Comparison of ENCODE assay signal across 20 mouse cellular contexts in genomic region chr5:79300001-79300723, GRCm38 (mm10).
A peak's percentile ranks its signal among the peaks of the same experiment; 100 is the strongest.
DNase-seq lines count a peak whose midpoint lies in the region; ATAC-seq lines count a peak whose summit lies in the region.
"Had no signal": no experiment of that assay in that cellular context is flagged by ENCODE, and none has a peak within 500 bp of the region (broad histone marks: within the 10 kb centered on the region; RNA-seq: fewer than 3 reads in every experiment).

No protein-coding gene starts in this region.

- 88% methylated on average over 4 of the region's 4 CpGs for WGBS in forebrain, embryonic 14.5 days
- WGBS in forebrain, embryonic 13.5 days = 86% methylated on average over 4 of the region's 4 CpGs

- H3K36me3 ChIP-seq in forebrain, embryonic 14.5 days (ENCODE audit: control insufficient read depth, insufficient read depth, low read length) = no peaks in the 10 kb centered on the region
- no peaks in the 10 kb centered on the region for H3K36me3 ChIP-seq in forebrain, embryonic 13.5 days (ENCODE audit: poor library complexity, severe bottlenecking)
- H3K36me3 ChIP-seq: embryonic facial prominence, embryonic 15.5 days; heart, embryonic 15.5 days; hindbrain, embryonic 13.5 days had no signal

- no peak overlapping the region for H3K4me2 ChIP-seq in forebrain, embryonic 14.5 days (ENCODE audit: low read length)
- no peak overlapping the region for H3K4me2 ChIP-seq in forebrain, embryonic 13.5 days
- H3K4me2 ChIP-seq: embryonic facial prominence, embryonic 15.5 days; heart, embryonic 11.5 days; heart, embryonic 15.5 days; hindbrain, embryonic 13.5 days had no signal

- no peaks in the 10 kb centered on the region for H3K4me1 ChIP-seq in forebrain, embryonic 14.5 days (ENCODE audit: control insufficient read depth, insufficient read depth, low read length)
- no peaks in the 10 kb centered on the region for H3K4me1 ChIP-seq in forebrain, embryonic 13.5 days
- H3K4me1 ChIP-seq: embryonic facial prominence, embryonic 15.5 days; heart, embryonic 15.5 days; hindbrain, embryonic 13.5 days had no signal

- H3K9me3 ChIP-seq in forebrain, embryonic 14.5 days (replicated peaks; ENCODE audit: control insufficient read depth, low read length) = no peaks in the 10 kb centered on the region
- H3K9me3 ChIP-seq in forebrain, embryonic 13.5 days (replicated peaks) = no peaks in the 10 kb centered on the region
- H3K9me3 ChIP-seq: embryonic facial prominence, embryonic 15.5 days; heart, embryonic 15.5 days; hindbrain, embryonic 13.5 days had no signal

- H3K27me3 ChIP-seq in forebrain, embryonic 14.5 days (replicated peaks; ENCODE audit: control insufficient read depth, insufficient read depth, low read length) = no peaks in the 10 kb centered on the region
- no peaks in the 10 kb centered on the region for H3K27me3 ChIP-seq in forebrain, embryonic 13.5 days
- H3K27me3 ChIP-seq: embryonic facial prominence, embryonic 15.5 days; heart, embryonic 15.5 days; hindbrain, embryonic 13.5 days had no signal

- H3K27ac ChIP-seq in forebrain, embryonic 14.5 days (ENCODE audit: low read depth, low read length) = no peak overlapping the region
- H3K27ac ChIP-seq in forebrain, embryonic 13.5 days = no peak overlapping the region
- H3K27ac ChIP-seq: embryonic facial prominence, embryonic 15.5 days; heart, adult 2 months; heart, embryonic 15.5 days; hindbrain, embryonic 13.5 days; hindbrain, postnatal 0 days had no signal

- ATAC-seq in forebrain, embryonic 14.5 days = no peak
- ATAC-seq in forebrain, embryonic 13.5 days = no peak
- ATAC-seq: hindbrain, postnatal 0 days had no signal

- no peak overlapping the region for H3K4me3 ChIP-seq in forebrain, embryonic 14.5 days (ENCODE audit: low read depth, low read length)
- no peak overlapping the region for H3K4me3 ChIP-seq in forebrain, embryonic 13.5 days
- H3K4me3 ChIP-seq: embryonic facial prominence, embryonic 15.5 days; heart, adult 2 months; heart, embryonic 15.5 days; hindbrain, embryonic 13.5 days had no signal

- DNase-seq in forebrain, embryonic 14.5 days (ENCODE audit: low spot score) = peak; percentile 32
- DNase-seq in layer of hippocampus, adult 9-10 months (ENCODE audit: low spot score) = peak; percentile 0
- no peak for DNase-seq in layer of hippocampus, adult 9-11 months
- DNase-seq in brain, adult 2 months (ENCODE audit: low read depth, low spot score) = peak; percentile 25
- peak; percentile 39 for DNase-seq in brain, embryonic 18.5 days (ENCODE audit: low read depth, low spot score)
- DNase-seq in gastrocnemius, postnatal 4 days (ENCODE audit: low spot score in 2 of 2) = no peak
- DNase-seq: adrenal gland, adult 8-10 months; adrenal gland, postnatal 36 days; cerebellum, adult 8-10 months; cerebellum, postnatal 36 days; gastrocnemius, postnatal 10 days; heart, adult 2 months; heart, postnatal 14 days; kidney, adult 18-20 months had no signal

- no peak overlapping the region for H3K9ac ChIP-seq in forebrain, embryonic 14.5 days (ENCODE audit: low read length)
- no peak overlapping the region for H3K9ac ChIP-seq in forebrain, embryonic 13.5 days
- H3K9ac ChIP-seq: embryonic facial prominence, embryonic 15.5 days; heart, embryonic 15.5 days; hindbrain, embryonic 13.5 days had no signal

Comparison
In these comparisons a context has a peak if more than half of its experiments do, and no peak if none do; other contexts are left out.
1. DNase-seq: peak in forebrain, embryonic 14.5 days (single experiment), layer of hippocampus, adult 9-10 months (single experiment), brain, adult 2 months (single experiment) and brain, embryonic 18.5 days (single experiment); none in layer of hippocampus, adult 9-11 months (single experiment) and gastrocnemius, postnatal 4 days (0 of 2).